In genomic region chr8:13676302-13676700, GRCm38 (mm10) we compare ENCODE assay signal across 8 mouse cellular contexts. TPM values are rescaled to one million over a fixed set of nuclear protein-coding genes. Genes with fewer than 3 reads are reported as not detected.
A peak's percentile ranks its signal among the peaks of the same experiment; 100 is the strongest.
DNase-seq lines count a peak whose midpoint lies in the region; ATAC-seq and TF ChIP-seq lines count a peak whose summit lies in the region.

No protein-coding gene starts in this region.

- H3K4me1 ChIP-seq in embryonic facial prominence, embryonic 11.5 days (ENCODE audit: control insufficient read depth, insufficient read depth, low read length): no peaks in the 10 kb centered on the region
- H3K4me1 ChIP-seq in heart, adult 2 months (ENCODE audit: control insufficient read depth, insufficient read depth, low read length): peaks cover 19% of the 10 kb centered on the region
- H3K4me1 ChIP-seq in limb, embryonic 13.5 days: peaks cover 19% of the 10 kb centered on the region
- peaks cover 40% of the 10 kb centered on the region for H3K4me1 ChIP-seq in midbrain, embryonic 13.5 days (replicated peaks)

- no peak for ATAC-seq in embryonic facial prominence, embryonic 11.5 days (replicated peaks; ENCODE audit: insufficient number of reproducible peaks, low FRiP score, low TSS enrichment, low read depth)
- no peak for ATAC-seq in limb, embryonic 13.5 days (ENCODE audit: low FRiP score, low read depth)
- no peak for ATAC-seq in midbrain, embryonic 13.5 days

- no peaks in the 10 kb centered on the region for H3K27me3 ChIP-seq in embryonic facial prominence, embryonic 11.5 days (ENCODE audit: control insufficient read depth, insufficient read depth, low read length)
- H3K27me3 ChIP-seq in heart, adult 2 months (ENCODE audit: control insufficient read depth, insufficient read depth, low read length): no peaks in the 10 kb centered on the region
- H3K27me3 ChIP-seq in limb, embryonic 13.5 days: peaks cover 25% of the 10 kb centered on the region
- 0 out of 2 replicates have a peak, but pooled peaks cover 6% of the 10 kb centered on the region for H3K27me3 ChIP-seq in midbrain, embryonic 13.5 days

- H3K4me3 ChIP-seq in embryonic facial prominence, embryonic 11.5 days (ENCODE audit: low read depth, low read length): peak overlapping the region; percentile 80
- H3K4me3 ChIP-seq in heart, adult 2 months: peak overlapping the region; percentile 97
- peak overlapping the region; percentile 79 for H3K4me3 ChIP-seq in limb, embryonic 13.5 days
- peak overlapping the region; percentile 82 for H3K4me3 ChIP-seq in midbrain, embryonic 13.5 days (replicated peaks)

- no peak overlapping the region for H3K27ac ChIP-seq in embryonic facial prominence, embryonic 11.5 days (replicated peaks; ENCODE audit: low read depth, low read length)
- H3K27ac ChIP-seq in heart, adult 2 months: peak overlapping the region; percentile 90
- H3K27ac ChIP-seq in limb, embryonic 13.5 days: peak overlapping the region; percentile 75; the same call in 1 of the 2 replicates
- H3K27ac ChIP-seq in midbrain, embryonic 13.5 days: peak overlapping the region; percentile 90

- 0 out of 2 replicates have a peak, but pooled peaks have one; percentile 40 for TF ChIP-seq EP300 in heart, adult 2 months (IDR thresholded peaks at IDR 0.05; ENCODE audit: insufficient read depth, low read depth, low read length)

- TF ChIP-seq POLR2A in heart, adult 2 months (IDR thresholded peaks at IDR 0.05; ENCODE audit: insufficient read depth, low read depth, low read length): peak; percentile 41; the same call in 1 of the 2 replicates

- peak; percentile 43 to 49 for DNase-seq in urinary bladder, adult 18-20 months (ENCODE audit: low spot score in 2 of 2)
- DNase-seq in urinary bladder, postnatal 10 days (ENCODE audit: low spot score): no peak
- DNase-seq in embryonic facial prominence, embryonic 11.5 days (ENCODE audit: low spot score): peak; percentile 67
- DNase-seq in heart, adult 2 months: peak; percentile 71 to 77
- DNase-seq in kidney, adult 18-20 months: peak; percentile 65
- peak; percentile 32 to 51 for DNase-seq in spleen, postnatal 10 days (ENCODE audit: low spot score in 2 of 2)

- intact Hi-C loops in heart, adult 2 months (cut with DNase I): loop anchor here (2.0 to 5.0 kb wide), 3 partner anchors 74 to 126 kb away; no protein-coding TSS in a partner anchor

- peak overlapping the region; percentile 88 for H3K4me2 ChIP-seq in embryonic facial prominence, embryonic 11.5 days (ENCODE audit: low read depth, low read length)
- peak overlapping the region; percentile 88 for H3K4me2 ChIP-seq in limb, embryonic 13.5 days (replicated peaks)
- peak overlapping the region; percentile 82 for H3K4me2 ChIP-seq in midbrain, embryonic 13.5 days (replicated peaks)

- H3K36me3 ChIP-seq in embryonic facial prominence, embryonic 11.5 days (replicated peaks; ENCODE audit: control insufficient read depth, insufficient read depth, low read depth, low read length): no peaks in the 10 kb centered on the region
- no peaks in the 10 kb centered on the region for H3K36me3 ChIP-seq in heart, adult 2 months (ENCODE audit: control insufficient read depth, insufficient read depth, low read length)
- H3K36me3 ChIP-seq in limb, embryonic 13.5 days: no peaks in the 10 kb centered on the region
- H3K36me3 ChIP-seq in midbrain, embryonic 13.5 days: no peaks in the 10 kb centered on the region

- H3K9me3 ChIP-seq in embryonic facial prominence, embryonic 11.5 days (replicated peaks; ENCODE audit: control insufficient read depth, low read length): no peaks in the 10 kb centered on the region
- H3K9me3 ChIP-seq in limb, embryonic 13.5 days: no peaks in the 10 kb centered on the region
- no peaks in the 10 kb centered on the region for H3K9me3 ChIP-seq in midbrain, embryonic 13.5 days

- no peaks in the 10 kb centered on the region for H3K79me2 ChIP-seq in heart, adult 2 months (replicated peaks; ENCODE audit: control insufficient read depth, insufficient read depth, low read length)

- 2% methylated on average over 12 of the region's 12 CpGs for WGBS in embryonic facial prominence, embryonic 11.5 days
- WGBS in heart, adult 2 months: under 1% methylated on average over 12 of the region's 12 CpGs
- WGBS in limb, embryonic 13.5 days: under 1% methylated on average over 12 of the region's 12 CpGs
- 0% methylated on average over 12 of the region's 12 CpGs for WGBS in midbrain, embryonic 13.5 days

- TF ChIP-seq CTCF in heart, adult 2 months (IDR thresholded peaks at IDR 0.05): peak; percentile 43

- peak overlapping the region; percentile 67; the same call in 1 of the 2 replicates for H3K9ac ChIP-seq in embryonic facial prominence, embryonic 11.5 days (replicated peaks; ENCODE audit: low read length)
- peak overlapping the region; percentile 65 for H3K9ac ChIP-seq in heart, adult 2 months (ENCODE audit: low read depth, low read length)
- peak overlapping the region; percentile 74 for H3K9ac ChIP-seq in limb, embryonic 13.5 days
- H3K9ac ChIP-seq in midbrain, embryonic 13.5 days (replicated peaks): peak overlapping the region; percentile 77

RNA-seq across cellular contexts. Expression of gene Rasa3, which starts 1.1 kb away (rescaled TPM):
- 20.7 and 21.8 TPM in 2 replicates for polyA plus RNA-seq in embryonic facial prominence, embryonic 11.5 days (2014; fragmentation: Nextera tagmentation; extraction: Ambion mirVana)
- 10 to 100 TPM; 14.6 to 16.9 TPM for total RNA-seq in heart, adult 2 months (2021)
- polyA plus RNA-seq in heart, adult 2 months (2012; rRNA removed): 16.5 and 16.8 TPM in 2 replicates
- polyA plus RNA-seq in limb, embryonic 13.5 days (2015; fragmentation: Nextera tagmentation; extraction: Ambion mirVana): 20.5 and 25.3 TPM in 2 replicates
- 20.6 and 21.7 TPM in 2 replicates for polyA plus RNA-seq in midbrain, embryonic 13.5 days (2015; fragmentation: Nextera tagmentation; extraction: Ambion mirVana)

RNA-seq across cellular contexts. Expression of gene Cfap97d2, which starts 29.4 kb away (rescaled TPM):
- 0.27 TPM in 1 of 2 replicates, not detected in the other for polyA plus RNA-seq in embryonic facial prominence, embryonic 11.5 days (2014; fragmentation: Nextera tagmentation; extraction: Ambion mirVana)
- total RNA-seq in heart, adult 2 months (2021): under 1 TPM in 1 of 2 experiments, not detected in 1; 0.52 TPM
- 0.49 TPM in 1 of 2 replicates, not detected in the other for polyA plus RNA-seq in heart, adult 2 months (2012; rRNA removed)
- polyA plus RNA-seq in limb, embryonic 13.5 days (2015; fragmentation: Nextera tagmentation; extraction: Ambion mirVana): not detected in 2 replicates
- polyA plus RNA-seq in midbrain, embryonic 13.5 days (2015; fragmentation: Nextera tagmentation; extraction: Ambion mirVana): 2.2 and 3.1 TPM in 2 replicates
